ENCODE assay signal across 9 mouse cellular contexts in the genomic region with DNA sequence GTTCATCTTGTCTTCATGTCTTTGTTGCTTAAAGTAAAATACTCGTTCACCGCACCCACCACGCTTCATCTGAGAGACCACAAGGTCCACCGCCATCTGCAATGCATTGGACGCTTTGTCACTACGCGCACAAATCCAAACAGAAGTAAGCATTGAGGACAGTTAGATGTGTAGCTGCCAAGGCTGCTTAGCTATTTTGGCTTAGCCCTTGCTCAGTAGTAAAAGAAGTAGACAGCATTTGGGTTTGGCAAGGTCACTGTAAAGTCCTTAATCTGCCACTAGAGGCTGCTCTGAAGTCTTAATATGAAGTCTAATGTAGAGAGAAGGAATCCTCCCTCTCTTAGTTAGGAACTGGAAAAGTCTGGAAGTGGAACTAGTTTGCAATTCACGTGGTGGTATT. TPM values are rescaled to one million over a fixed set of nuclear protein-coding genes. Genes with fewer than 3 reads are reported as not detected.
DNase-seq lines count a peak whose midpoint lies in the region; ATAC-seq and TF ChIP-seq lines count a peak whose summit lies in the region.
"Had no signal": no experiment of that assay in that cellular context is flagged by ENCODE, and none has a peak within 500 bp of the region (broad histone marks: within the 10 kb centered on the region; RNA-seq: fewer than 3 reads in every experiment).

No protein-coding gene starts in this region.

- H3K27ac ChIP-seq in lung, embryonic 14.5 days (ENCODE audit: low read depth): no peak overlapping the region
- H3K27ac ChIP-seq in forebrain, embryonic 13.5 days: no peak overlapping the region
- no peak overlapping the region for H3K27ac ChIP-seq in hindbrain, embryonic 16.5 days (ENCODE audit: low read depth, low read length)

- DNase-seq in lung, embryonic 14.5 days: peak; percentile 77
- DNase-seq in lung, postnatal 14 days: no peak
- DNase-seq in lung, postnatal 10 days: peak; percentile 32
- no peak for DNase-seq in frontal cortex, postnatal 25 days (ENCODE audit: low spot score in 2 of 2)
- DNase-seq in left cerebral cortex, adult 18-20 months (ENCODE audit: low spot score in 2 of 2): no peak

- WGBS in lung, embryonic 14.5 days: 63% methylated on average over 8 of the region's 8 CpGs
- 73% methylated on average over 8 of the region's 8 CpGs for WGBS in forebrain, embryonic 13.5 days
- WGBS in hindbrain, embryonic 16.5 days: 63% methylated on average over 8 of the region's 8 CpGs

- no peak overlapping the region for H3K9ac ChIP-seq in lung, embryonic 14.5 days
- no peak overlapping the region for H3K9ac ChIP-seq in forebrain, embryonic 13.5 days
- no peak overlapping the region for H3K9ac ChIP-seq in hindbrain, embryonic 16.5 days (ENCODE audit: low read depth, low read length)

- no peaks in the 10 kb centered on the region for H3K9me3 ChIP-seq in lung, embryonic 14.5 days (ENCODE audit: low read depth, low read length)
- no peaks in the 10 kb centered on the region for H3K9me3 ChIP-seq in forebrain, embryonic 13.5 days (replicated peaks)
- H3K9me3 ChIP-seq in hindbrain, embryonic 16.5 days (ENCODE audit: control insufficient read depth, low read length): no peaks in the 10 kb centered on the region

- peak; percentile 49; the same call in 1 of the 2 replicates for ATAC-seq in lung, embryonic 14.5 days (ENCODE audit: insufficient read depth)
- peak; percentile 43; the same call in 1 of the 2 replicates for ATAC-seq in forebrain, embryonic 13.5 days
- peak; percentile 24; the same call in 1 of the 2 replicates for ATAC-seq in hindbrain, embryonic 16.5 days
- no peak; the same call in 1 of the 2 replicates for ATAC-seq in megakaryocyte, adult 5-6 weeks (ENCODE audit: poor library complexity, severe bottlenecking)

- H3K27me3 ChIP-seq in lung, embryonic 14.5 days (ENCODE audit: insufficient read depth, low read length): no peaks in the 10 kb centered on the region
- no peaks in the 10 kb centered on the region for H3K27me3 ChIP-seq in forebrain, embryonic 13.5 days
- no peaks in the 10 kb centered on the region for H3K27me3 ChIP-seq in hindbrain, embryonic 16.5 days (replicated peaks; ENCODE audit: control insufficient read depth, insufficient read depth, low read length)

- H3K4me1 ChIP-seq in lung, embryonic 14.5 days (ENCODE audit: insufficient read depth): no peaks in the 10 kb centered on the region
- no peaks in the 10 kb centered on the region for H3K4me1 ChIP-seq in forebrain, embryonic 13.5 days
- no peaks in the 10 kb centered on the region for H3K4me1 ChIP-seq in hindbrain, embryonic 16.5 days (ENCODE audit: control insufficient read depth, insufficient read depth, low read depth, low read length)

- peak; percentile 64 for TF ChIP-seq CTCF in lung, embryonic 14.5 days (IDR thresholded peaks at IDR 0.05; ENCODE audit: low read depth)

- peak overlapping the region; percentile 44 for H3K4me2 ChIP-seq in lung, embryonic 14.5 days
- peak overlapping the region; percentile 49 for H3K4me2 ChIP-seq in forebrain, embryonic 13.5 days
- H3K4me2 ChIP-seq in hindbrain, embryonic 16.5 days (ENCODE audit: low read length): peak overlapping the region; percentile 44

- no peaks in the 10 kb centered on the region for H3K36me3 ChIP-seq in lung, embryonic 14.5 days (ENCODE audit: insufficient read depth)
- no peaks in the 10 kb centered on the region for H3K36me3 ChIP-seq in forebrain, embryonic 13.5 days (ENCODE audit: poor library complexity, severe bottlenecking)
- H3K36me3 ChIP-seq in hindbrain, embryonic 16.5 days (ENCODE audit: control insufficient read depth, insufficient read depth, low read length): no peaks in the 10 kb centered on the region

- no peak overlapping the region for H3K4me3 ChIP-seq in lung, embryonic 14.5 days (ENCODE audit: low read depth, low read length)
- peak overlapping the region; percentile 30; the same call in 1 of the 2 replicates for H3K4me3 ChIP-seq in forebrain, embryonic 13.5 days
- peak overlapping the region; percentile 29 for H3K4me3 ChIP-seq in hindbrain, embryonic 16.5 days (ENCODE audit: low read length)

RNA-seq across cellular contexts. Expression of a gene that starts 57.1 kb away (rescaled TPM):
- 0.87 and 5.1 TPM in 2 replicates for polyA plus RNA-seq in lung, embryonic 14.5 days (2014; fragmentation: Nextera tagmentation; extraction: Ambion mirVana)
- polyA plus RNA-seq in forebrain, embryonic 13.5 days (2015; fragmentation: Nextera tagmentation; extraction: Ambion mirVana): 7.2 and 22.8 TPM in 2 replicates
- polyA plus RNA-seq in hindbrain, embryonic 16.5 days (2015; fragmentation: Nextera tagmentation; extraction: Ambion mirVana): 2.7 and 3.1 TPM in 2 replicates
- not detected for total RNA-seq in left cerebral cortex, adult 18-20 months (2021)
- total RNA-seq in megakaryocyte, adult 5-6 weeks (2015): not detected in 2 replicates
- not detected in 2 replicates for total RNA-seq in megakaryocyte, adult 5-6 weeks (2017)
- total RNA-seq: layer of hippocampus, postnatal 10 days had no signal

Comparison
In these comparisons a context has a peak if more than half of its experiments do, and no peak if none do; other contexts are left out.
1. DNase-seq: peak in lung, embryonic 14.5 days (single experiment) and lung, postnatal 10 days (single experiment); none in lung, postnatal 14 days (single experiment), frontal cortex, postnatal 25 days (0 of 2) and left cerebral cortex, adult 18-20 months (0 of 2).
2. Peak in every context shown above with its lines, with median percentiles within 50 percentile points of each other: H3K4me2 ChIP-seq.